Mouse (Mus musculus): ENCODE measurements around the gene Vstm2a.

DNA sequence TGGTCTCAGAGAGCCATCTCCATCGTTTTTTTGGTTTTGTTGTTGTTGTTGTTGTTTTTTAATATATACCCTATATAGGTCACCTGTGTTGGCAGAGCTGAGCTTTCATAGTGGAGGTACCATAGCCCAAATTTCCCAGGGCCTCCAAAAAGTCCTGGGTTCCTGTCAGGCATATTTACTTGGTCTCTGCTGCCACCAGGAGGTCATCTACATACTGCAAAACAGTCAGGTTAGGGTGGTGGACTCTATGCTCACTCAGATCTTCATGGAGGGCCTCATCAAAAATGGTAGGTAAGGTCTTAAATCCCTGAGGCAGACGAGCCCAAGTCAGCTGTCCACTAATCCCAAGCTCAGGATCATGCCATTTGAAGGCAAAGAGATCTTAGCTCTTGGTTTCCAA is 146.1 kb downstream of the Vstm2a start:
- TF ChIP-seq POLR2A (IDR thresholded peaks at IDR 0.05; ENCODE audit: insufficient read length, low read depth) = no peak
- TF ChIP-seq USF1 (IDR thresholded peaks at IDR 0.05; ENCODE audit: low read depth) = no peak
